Mouse (Mus musculus) inflammation-experienced regulatory T-cells, adult 6 months (primary cell): Measurements from ENCODE around the gene Rpa3. TPM values are rescaled to one million over a fixed set of nuclear protein-coding genes. Genes with fewer than 3 reads are reported as not detected.

Source experiments
- ATAC-seq: one replicate; pipeline ENCODE4 v1.8.0; 2017
- polyA plus RNA-seq, 3 experiments: library from polyadenylated mRNA; unstranded; fragments of 100-300 nt; shearing (Covaris generic); gene quantifications; one replicate each; pipeline ENCODE4 v1.2.1; 2017

Rpa3 gene
- polyA plus RNA-seq, 3 experiments from 2014 or later, result 69.5 to 141 (median 72.2) TPM

DNA sequence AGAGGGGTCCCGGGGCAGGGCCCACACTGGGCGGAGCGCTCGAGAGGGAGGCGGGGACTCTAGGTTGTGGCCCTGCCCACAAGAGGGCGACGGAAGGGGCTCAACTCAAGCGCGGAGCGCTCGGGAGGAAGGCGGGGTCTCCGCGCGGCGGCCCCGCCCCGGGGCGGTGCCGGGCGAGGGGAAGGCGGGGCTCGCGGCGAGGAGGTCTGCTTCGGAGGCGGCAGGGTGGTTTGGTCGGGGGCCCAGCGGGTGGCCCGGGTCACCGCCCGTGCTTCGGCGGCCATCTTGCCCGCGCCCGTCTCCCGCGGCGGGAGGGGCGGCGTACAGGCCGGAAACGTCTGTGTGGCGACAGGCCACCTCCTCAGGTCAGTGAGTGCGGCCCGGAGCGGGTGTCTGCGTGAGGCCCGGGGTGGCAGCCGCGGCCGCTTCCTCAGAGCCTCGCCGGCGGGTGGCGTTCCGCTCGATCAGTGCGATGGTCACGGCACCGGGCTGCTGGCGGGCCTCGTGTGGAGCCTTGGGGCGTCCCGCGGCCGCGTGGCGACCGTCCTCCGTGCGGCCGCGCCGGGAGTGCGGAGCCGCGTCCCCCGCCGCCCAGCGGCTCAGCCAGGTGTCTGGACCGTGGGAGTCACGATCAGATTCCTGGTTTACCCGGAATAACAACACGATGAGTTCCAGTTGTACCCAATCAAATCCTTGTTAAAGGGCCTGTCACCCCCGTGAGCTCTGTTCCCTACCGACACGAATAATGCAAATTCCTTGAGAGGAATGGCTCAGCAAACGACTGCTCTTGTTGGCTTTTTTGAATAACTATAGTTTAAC is 49.7 kb downstream of the Rpa3 start, which contains the start of gene Mios:
Gene Mios, plus strand, starts transcription at position 176 of the 819 bp plus-strand sequence.
- peak; percentile 94 for ATAC-seq

Other genes with a start within 250 kb of the Rpa3 start
- gene Col28a1, start 66.6 kb downstream of the Rpa3 start, polyA plus RNA-seq, result not detected
- 10 to 100 TPM; 10.2 to 16.6 (median 10.8) TPM for gene Mios, start 50.0 kb downstream of the Rpa3 start, polyA plus RNA-seq
- 10 to 100 TPM in 1 of 3 experiments, 1 to 10 TPM in 2; 9.2 to 21.0 (median 9.5) TPM for gene Umad1, start 115 bp upstream of the Rpa3 start, polyA plus RNA-seq
- gene Gm45062, start 277 bp upstream of the Rpa3 start, polyA plus RNA-seq, result 10 to 100 TPM; 42.7 to 55.6 (median 46.5) TPM